Mouse (Mus musculus) cortical plate, adult 2 months (tissue): ENCODE measurements around the gene Tgfb3.

Experiments used
- CTCF ChIP-seq: fragments of 200-500 bp; IDR thresholded peaks from 2 replicates; pipeline ENCODE4 v1.5.1; 2011; ENCODE audit warnings: mild to moderate bottlenecking, control low read depth, low read length; ENCODE audit not compliant: insufficient read depth; ENCODE audit errors: extremely low read depth
- POLR2A ChIP-seq: fragments of 200-500 bp; IDR thresholded peaks from 2 replicates; pipeline ENCODE4 v1.6.1; 2011; ENCODE audit warnings: mild to moderate bottlenecking, low read length, control low read depth; ENCODE audit not compliant: insufficient read depth; ENCODE audit errors: extremely low read depth

DNA sequence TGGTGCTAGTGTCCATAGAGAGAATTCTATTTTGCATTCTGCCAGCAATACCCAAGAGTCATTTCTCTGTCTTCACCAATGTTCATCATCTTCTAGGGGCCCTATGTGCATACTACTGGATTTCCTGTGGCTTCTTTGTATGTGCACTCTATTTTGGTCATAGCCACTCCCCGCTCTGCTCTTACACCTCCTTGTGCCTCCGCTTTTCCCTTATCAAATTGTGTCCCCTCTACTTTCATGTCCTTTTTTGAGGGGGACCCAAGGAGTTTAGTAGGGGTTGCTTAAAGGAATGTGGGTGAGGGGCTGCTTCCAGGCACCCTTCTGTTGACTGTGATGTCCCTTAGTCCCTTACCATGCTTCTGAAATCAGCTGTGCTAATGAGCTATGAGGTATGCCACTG is 32.1 kb downstream of the Tgfb3 start:
- TF ChIP-seq CTCF (no peak), POLR2A (no peak)
